Mouse (Mus musculus): ENCODE data around the gene Cemip.

Cemip gene

DNA sequence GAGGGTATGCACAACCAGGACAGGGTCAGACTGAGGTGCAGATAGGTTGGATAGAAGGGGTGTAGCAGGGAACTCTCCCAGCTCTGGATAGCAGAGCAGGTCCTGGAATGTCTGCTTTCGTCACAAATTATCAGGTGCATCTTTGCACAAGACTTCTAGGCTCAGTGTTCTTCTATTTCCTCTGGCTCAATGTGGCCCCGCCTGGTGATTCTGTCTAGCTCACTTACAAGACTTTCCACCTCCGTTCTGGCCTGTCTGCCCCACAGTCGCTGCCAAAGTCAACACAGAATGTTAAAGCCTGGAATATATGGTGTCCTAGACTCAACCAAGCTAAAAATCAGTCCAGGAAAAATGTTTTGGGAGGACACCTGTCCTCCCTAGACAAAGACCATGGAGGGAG is 57.9 kb downstream of the Cemip start:
- DNase-seq (ENCODE audit: low spot score) = no peak

DNA sequence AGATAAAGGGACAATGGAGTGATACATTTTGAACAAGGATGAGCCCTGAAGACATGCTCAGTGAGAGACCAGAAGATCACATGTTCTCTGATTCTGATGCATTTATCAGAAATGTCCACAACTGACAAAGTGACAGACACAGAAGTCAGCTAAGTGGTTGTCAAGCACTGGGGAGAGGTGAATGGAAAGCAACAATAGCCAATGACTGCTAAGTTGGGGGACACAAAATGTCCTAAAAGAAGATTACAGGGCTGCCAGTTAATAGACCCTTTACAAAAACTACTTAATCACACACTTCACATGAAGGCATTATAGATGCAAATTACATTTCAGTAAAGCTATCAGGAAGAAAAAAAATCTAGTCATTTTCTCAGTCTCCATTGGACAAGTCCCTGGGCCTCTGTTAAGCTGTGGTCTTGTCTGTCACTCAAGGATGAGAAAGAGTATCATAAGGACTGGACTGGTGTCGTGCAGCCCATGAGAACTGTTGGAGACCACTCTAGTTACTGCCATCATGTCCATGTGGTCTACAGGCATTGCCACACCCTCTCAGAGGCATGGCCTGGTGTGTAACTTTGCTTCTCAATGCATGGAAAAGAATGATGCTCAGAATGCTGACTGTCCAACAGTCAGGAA is 59.2 kb downstream of the Cemip start:
- no peak for DNase-seq (ENCODE audit: low spot score)

DNA sequence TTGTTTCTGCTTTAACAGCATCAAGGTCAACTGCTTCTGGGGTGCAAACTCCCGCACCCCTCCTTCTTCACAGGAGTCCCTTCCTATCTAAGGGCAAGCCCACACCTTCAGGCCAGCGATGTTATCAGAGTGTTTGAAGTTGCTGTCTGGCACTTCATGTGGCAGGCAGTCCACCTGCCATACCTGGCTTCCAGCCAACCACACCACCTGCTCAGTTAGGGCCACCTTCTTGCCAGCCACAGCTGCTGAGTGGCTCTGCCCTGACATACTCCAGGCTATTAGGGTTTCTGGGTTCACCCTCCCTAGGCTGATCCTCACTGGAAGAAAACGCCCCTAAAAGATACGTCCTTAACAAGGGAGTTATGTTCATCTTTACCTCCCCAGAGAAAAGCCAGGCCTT is 60.2 kb downstream of the Cemip start:
- no peak for DNase-seq (ENCODE audit: low spot score)

DNA sequence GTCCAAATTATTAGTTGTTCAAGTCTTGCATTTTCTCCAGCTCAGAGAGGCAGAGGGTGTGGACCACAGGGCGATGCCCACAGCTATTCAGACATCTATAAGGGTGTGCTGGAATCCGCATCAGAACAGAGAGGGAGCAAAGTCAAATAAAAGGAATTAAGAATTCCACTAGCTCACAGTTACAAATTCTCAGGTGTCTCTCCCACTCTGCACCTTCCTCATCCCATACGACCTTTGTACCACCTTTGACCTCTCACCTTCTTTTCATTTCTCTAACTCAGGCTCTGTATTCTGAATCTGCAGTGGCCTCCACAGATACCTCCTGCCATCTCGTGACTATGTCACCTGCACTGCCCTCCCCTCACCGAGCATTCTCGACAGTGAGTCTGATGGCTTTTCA is 62.8 kb downstream of the Cemip start:
- no peak for DNase-seq (ENCODE audit: low spot score)

DNA sequence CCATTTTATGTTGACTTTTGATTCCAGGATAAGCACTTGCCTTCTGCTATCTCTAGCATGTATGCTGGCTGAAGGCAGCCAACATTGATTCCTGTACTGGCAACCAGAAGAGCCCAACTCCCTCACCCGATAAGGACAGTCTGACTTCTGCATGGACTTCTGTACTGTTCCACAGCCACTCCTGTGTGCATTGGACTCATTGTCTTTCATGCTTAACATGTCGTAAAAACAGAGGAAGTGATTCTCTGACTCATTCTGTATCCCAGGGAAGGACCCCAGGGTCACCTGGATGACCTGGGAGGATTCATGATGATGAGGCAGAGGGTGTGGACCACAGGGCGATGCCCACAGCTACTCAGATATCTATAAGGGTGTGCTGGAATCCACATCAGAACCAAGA is 63.8 kb downstream of the Cemip start:
- no peak for DNase-seq (ENCODE audit: low spot score)

DNA sequence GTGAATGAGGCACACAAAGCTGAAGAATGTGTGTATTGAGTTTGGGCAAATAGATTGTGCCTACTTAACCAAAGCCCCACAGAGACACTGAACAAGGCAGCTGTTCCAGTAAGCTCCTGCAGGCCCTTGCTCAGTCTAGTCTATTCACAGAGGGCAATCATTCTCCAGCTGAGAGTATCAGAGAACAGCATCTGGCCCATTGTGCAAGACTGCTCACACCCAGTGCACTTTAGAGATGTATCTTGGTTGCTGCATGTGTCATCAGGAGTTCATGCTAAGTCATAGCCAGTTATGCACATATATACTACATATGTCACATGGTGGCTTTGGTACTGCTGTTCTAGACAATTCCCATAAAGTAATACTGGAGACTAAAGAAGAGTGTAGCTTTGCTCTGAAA is 66.9 kb downstream of the Cemip start:
- no peak for DNase-seq (ENCODE audit: low spot score)

DNA sequence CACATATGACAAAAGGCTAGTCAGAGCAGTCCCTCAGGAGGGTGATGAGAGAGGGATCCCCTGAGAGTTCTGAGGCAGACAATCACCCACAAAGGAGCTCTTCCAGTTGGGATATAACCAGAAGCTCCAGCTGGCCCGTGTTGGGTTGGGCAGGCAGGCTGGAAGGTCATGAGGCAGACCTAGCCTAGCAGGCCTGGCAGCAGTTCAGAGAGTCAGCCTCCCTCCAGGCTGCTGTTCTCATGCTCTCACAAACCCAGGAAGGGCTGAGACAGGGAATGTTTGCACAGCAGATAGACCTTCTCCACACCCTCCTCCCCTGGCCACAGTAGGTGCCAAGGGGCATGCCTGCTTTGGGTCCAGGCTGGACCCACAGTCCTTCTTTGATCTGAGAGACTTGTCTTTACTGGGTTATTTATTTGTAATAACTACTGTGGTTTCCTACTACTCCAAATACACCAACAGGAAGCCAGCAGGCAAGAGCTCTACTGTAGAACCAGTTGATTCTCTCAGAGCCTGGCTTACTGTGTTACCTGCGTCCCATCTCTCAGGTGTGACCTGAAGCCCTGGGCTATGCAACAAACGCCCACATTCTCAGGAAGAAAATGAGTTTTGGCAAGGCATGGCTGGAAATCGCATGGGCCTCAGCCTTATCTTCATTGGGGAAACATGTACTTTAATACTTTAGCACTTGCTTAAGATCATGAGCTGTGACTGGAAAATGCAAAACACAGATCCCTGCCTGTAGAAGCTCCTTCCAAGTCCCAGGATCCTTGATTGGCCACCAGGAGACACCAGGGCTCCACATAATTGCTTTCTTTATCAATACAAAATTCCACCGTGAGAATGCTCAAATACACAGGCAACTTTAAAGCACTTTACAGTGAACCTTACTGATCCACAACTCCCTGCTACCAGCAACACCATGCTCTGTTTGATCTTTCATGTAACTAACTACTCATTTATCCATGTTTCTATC is 67.7 kb downstream of the Cemip start:
- DNase-seq (ENCODE audit: low spot score) = no peak

DNA sequence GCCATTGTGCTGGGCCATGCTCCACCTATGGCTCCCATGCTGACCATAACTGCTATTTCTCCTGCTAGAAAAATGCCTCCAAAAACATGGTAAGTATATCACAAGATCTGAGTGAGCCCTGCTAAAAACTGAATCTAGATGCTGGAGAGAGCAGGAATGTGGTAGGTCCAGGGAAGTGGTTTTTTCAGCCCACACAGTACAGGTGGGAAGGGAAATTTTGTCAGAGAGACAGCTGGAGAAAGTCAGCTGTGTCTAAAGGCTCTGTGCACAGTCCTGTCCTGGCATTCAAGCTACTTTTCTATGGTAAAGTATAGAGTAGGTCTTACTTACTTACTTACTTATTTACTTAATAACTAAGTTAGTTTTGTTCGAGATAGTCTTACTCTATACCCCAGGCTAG is 71.3 kb downstream of the Cemip start:
- DNase-seq (ENCODE audit: low spot score) = no peak

DNA sequence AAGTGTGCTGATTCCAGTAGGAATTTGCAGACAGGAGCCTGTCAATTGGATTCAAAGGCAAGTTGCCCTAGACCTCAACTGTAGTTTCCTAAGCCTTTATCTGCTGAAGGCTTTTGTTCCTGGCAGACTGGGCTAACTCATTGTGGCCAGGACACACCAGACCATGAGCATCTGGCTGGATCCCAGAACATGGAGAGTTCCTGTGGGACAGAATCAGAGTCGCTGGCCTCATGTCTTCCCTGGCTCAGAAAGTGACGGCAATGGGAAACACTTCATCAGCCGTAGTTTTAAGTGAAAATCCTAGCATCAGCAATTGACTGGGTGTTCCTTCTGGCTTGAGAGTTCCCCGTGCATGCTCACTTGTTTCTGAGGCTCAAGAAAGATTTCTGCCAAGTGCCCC is 72.6 kb downstream of the Cemip start:
- DNase-seq (ENCODE audit: low spot score) = no peak

DNA sequence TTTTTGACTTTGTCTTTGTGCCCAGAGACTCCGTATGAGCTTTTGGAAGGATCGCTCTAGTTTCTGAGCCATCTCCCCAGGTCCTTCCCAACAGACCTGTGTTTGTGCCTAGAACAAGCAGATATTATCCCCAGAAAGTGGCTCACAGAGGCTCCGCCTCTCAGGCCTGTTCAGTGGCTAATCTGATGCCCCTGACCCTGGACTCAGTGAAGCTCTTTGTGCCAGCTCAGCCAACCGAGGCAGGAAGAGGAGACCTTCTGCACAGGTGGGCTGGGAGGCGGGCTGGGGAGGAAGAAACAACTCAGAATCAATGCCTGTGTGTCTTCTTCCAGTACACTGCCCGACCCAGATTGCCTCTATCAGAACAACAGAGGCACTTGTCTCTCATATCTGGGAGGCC is 81.9 kb downstream of the Cemip start:
- no peak for DNase-seq (ENCODE audit: low spot score)

DNA sequence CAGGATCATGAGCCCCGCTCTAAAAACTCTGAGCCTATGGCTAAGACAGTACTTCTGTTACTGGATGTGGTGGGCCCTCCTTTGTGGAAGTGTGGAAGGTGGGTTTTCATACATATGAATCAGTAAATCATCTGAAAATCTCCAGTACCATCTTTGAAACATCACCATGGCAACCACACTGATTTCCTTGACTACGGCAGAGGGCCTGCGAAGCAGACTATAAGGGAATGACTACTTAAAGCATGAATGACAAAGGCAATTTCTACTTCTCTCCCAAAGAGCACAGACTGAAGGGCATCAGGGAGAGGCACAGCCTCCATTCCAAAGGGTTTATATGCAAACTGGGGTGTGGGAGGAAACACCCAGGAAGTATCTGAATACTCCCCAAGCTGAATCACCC is 84.8 kb downstream of the Cemip start:
- no peak for DNase-seq (ENCODE audit: low spot score)

DNA sequence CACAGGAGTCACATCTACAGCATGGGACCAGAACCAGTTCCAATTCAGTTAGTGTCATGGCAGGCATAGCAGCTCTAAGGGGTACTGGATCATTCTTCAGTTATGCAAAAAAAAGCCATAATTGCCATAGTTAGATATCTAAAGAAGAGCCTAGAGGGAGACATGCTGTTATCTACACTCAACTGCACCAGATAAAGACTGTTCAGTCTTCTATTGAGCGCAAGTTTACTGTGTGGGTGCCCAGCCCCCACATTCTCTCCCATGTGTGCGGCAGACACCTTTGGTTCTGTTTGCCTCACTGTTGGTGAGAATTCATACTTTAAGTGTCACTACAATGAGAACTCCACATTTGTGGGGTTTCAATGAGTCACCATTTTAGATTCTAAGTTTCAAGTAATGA is 85.6 kb downstream of the Cemip start:
- no peak for DNase-seq (ENCODE audit: low spot score)

DNA sequence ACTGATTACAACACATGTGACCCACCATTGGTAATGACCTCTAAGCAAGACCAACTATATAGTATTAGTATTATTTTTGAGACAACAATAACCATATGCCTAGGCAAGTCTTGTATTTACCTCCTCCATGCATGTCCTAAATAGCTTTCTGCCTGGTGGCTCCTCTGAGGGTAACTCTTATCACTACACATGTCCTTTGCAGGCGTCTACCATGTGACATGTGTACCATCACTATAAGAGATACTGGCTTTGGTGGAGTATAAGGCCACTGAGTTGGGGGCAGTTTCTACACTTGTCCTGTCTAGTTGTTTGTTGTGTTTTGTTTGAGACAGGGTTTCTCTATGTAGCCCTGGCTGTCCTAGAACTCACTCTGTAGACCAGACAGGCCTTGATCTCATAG is 86.7 kb downstream of the Cemip start:
- no peak for DNase-seq (ENCODE audit: low spot score)

DNA sequence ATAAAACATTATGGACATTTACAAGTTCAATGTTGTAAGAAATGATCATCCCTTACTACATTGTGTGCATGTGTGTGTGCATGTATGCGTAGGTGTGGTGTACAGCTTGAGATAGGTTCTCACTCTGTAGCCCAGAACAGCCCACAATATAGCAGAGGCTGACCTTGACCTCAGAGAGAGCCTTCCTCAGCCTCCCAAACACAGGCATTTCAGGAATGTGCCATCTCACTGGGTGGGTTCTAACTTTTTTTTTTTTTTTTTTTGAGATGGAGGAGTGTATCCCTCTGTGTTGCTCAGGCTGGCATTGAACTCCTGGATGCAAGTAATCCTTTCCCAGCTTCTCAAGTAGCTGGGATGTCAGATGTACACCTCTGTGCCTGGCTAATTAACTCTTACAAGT is 92.0 kb downstream of the Cemip start:
- no peak for DNase-seq (ENCODE audit: low spot score)

DNA sequence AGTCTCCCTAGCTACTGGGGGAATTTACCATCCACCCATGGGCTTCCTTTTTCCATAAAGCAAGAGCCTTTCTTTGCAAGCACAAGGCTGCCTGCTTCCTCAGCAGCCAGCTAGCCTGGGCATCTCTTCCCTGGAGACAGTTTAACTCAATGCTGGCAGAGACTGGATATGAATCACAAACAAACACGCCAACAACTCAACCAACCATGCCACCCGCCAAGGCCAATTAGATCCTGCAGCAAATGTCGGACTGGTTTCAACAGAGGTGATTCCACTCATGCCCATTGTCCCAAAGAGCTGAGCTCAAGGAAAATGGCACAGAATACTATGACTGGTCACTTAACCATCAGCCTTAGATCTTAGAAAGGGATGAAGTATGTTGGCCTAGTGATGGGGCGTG is 97.0 kb downstream of the Cemip start:
- no peak for DNase-seq (ENCODE audit: low spot score)

DNA sequence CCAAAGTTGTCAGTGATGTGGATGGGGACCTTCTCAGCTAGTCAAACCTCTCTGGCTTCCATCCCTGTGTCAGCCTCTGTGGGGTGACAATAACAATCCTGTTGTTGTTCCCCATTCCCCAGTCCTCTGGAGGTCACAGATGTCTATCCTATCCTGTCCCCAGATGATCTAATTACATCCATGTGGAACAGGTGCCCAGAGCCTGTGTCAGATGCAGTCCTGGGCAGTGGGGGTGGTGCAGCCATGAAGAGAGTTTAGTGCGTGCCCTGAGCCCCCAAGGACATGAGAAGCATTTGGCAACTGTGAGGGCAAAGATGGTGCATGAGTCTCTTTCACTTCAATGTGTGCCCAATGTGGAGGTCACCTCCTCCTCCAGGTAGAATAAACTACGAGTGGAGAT is 100.6 kb downstream of the Cemip start:
- DNase-seq (ENCODE audit: low spot score) = no peak

DNA sequence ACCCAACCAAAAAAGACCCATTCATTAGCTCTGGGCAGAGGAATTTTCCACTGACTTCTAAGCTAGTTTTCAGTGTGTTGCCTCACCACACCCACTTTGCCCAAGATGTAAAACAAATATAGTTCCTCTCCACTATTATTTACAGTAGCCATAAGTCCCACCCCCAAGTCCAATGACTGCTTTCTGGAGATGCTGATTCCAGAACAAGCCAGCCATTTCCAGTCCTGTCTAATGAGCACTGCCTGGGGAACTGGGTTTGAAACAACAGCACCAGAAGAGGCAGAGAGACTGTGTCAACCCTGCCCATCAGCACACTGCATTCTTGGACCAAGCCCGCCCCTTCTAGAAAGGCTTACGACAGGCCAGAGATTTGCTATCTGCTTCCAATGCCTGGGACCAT is 103.7 kb downstream of the Cemip start:
- DNase-seq (ENCODE audit: low spot score) = no peak

DNA sequence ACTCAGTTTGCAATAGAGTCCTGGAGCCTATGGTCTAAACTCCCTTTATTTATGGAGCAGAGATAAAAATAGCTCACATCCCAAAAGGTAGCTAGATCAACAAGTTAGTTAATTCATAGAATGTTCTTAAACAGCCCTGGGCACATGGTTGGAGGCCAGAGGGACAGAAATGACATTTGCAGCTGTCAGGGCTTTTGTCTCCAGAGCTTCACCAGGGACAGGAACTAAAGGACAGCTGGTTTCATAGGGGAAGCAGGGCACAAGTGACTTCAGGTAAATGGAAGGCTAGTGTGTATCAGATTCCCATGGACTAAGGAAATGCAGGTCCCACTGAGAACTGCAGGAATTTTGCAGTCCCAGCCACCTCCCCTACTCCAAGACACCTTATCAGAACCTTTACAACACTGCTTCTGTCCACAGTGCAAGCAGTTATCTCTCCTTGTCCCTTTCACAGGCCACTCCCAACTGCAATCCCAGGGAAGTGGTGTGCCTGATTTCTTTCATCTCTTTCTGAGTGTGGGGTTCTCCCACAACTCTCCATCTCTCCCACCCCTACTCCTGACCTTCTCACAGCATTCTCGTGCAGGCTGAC is 107.3 kb downstream of the Cemip start:
- DNase-seq (ENCODE audit: low spot score) = no peak

DNA sequence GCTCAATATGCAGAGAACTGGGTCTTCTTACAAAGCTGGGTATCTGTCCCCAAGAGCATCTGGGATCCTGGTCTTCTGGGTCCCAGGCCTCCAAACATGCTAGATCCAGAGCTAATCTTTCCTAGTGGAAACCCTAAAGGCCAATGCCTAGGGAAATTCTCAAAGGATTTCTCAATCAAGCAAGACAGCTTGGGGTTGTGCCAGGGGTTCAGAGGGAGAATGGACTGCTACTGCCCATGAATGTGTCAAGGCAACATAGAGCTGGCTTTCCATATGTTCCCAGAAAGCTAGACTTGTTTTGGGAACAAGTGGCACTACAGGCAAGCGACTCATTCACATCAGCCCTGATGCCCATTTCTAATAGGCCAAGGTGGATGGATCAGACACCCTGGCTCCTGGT is 107.9 kb downstream of the Cemip start:
- no peak for DNase-seq (ENCODE audit: low spot score)

DNA sequence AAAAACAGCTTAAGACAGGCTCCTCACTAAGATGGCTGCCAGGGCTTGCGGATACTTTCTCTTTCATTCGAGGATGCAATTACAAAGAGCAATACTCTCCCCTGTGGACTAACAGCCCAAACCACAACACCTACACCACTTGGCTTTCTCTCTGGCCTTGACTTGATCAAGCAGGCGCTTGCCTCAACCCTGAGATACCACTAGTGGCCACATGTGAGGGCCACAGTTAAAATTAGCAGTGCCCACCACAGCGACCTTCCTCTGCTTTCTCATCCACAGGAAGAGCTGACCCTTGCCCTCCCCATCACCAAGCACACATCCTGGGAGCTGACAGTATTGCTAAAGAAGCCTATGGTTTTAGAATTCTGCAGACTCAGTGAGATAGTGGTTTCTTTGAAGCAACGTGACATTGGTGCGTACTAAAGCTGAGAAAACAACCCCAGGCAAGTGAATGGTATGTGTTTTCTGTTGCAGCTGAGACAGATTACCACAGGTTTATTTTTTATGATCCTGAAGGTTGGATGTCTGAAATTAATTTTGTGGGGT is 109.8 kb downstream of the Cemip start:
- no peak for DNase-seq (ENCODE audit: low spot score)

DNA sequence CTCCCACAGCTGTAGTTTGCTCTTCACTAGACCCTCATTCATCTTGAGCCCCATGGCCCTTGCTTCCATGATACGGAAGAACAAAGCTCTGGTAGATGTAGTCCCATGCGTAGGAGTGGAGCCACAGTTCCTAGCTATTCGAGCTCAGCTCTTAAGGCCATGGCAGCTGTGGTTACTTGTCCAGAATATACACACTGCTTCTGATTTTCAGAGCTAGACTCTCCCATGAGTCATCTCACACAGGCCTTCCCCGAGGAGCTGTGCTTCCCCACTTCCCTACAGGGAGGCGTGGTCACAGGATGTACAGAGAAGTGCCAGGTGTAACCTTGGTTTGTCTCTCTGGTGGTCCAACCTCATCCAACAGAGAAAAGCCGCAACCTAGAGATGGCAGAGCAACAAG is 111.0 kb downstream of the Cemip start:
- DNase-seq (ENCODE audit: low spot score) = no peak

DNA sequence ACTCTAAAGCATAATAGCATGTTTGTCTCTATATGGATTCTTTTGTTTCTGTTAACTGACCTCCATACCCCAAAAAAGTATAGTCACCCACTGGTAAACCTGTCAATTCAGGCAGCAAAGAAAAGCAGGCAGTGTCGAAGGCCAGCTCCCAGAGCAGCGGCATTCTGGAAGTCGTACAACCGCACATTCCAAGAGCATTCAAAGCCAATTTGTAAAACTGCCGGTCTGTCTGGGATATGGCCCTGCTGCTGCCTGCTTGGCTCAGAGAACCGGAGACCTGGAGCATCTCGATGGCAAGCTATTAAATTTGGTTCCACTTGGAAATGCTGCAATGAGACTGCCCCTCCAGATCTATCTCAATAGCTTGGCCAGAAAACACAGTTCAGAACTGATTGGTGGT is 113.8 kb downstream of the Cemip start:
- no peak for DNase-seq (ENCODE audit: low spot score)

Measured in left cerebral cortex, adult 11 months (tissue).